Mouse (Mus musculus) adrenal gland, postnatal 0 days (tissue): ENCODE data around the gene Tmem208. TPM values are rescaled to one million over a fixed set of nuclear protein-coding genes. Genes with fewer than 3 reads are reported as not detected.

Source experiments
- microRNA-seq: library from miRNA; unstranded; fragments of <30 nt; microRNA quantifications from one replicate; pipeline ENCODE4, GENCODE M21; 2016; ENCODE audit warnings: borderline replicate concordance; ENCODE audit not compliant: insufficient number of aligned reads
- polyA plus RNA-seq: library from polyadenylated mRNA; unstranded; fragments of >200 nt; fragmentation: Nextera tagmentation; extraction: Ambion mirVana; gene quantifications from 2 replicates; pipeline ENCODE4 v1.2.1, GENCODE M21; 2015

The Tmem208 gene
- 154 and 181 TPM in 2 replicates for polyA plus RNA-seq

DNA sequence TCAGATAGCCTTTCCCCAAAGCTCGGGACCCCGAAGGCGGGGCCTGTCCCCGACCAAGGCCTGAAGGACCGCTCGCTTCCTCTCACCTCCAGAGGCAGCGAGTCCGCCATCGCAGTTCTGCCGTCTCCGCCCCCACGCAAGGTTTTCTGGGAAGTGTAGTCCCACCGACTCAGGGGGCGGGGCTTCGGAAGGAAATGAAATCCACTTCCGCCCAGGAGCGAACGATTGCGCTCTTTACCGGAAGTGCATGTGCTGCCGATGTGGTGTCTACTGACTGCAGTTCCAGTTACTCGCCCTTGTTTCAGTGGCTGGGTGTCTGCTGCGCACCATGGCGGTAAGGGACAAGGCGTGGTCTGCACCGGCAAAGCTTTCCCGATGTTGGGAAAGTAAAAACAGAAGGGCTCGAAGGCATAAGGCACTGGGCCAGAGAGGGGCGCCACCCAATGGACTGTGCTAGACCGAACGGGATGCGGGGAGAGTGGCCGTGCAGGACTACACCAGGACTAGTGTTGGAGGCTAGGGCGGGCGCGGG is at the start of gene Tmem208, which contains the start of gene Lrrc29:
Gene Tmem208, plus strand, starts transcription at position 214 of the 532 bp plus-strand sequence.
Gene Lrrc29, minus strand, starts transcription at position 138 of the 532 bp plus-strand sequence.

DNA sequence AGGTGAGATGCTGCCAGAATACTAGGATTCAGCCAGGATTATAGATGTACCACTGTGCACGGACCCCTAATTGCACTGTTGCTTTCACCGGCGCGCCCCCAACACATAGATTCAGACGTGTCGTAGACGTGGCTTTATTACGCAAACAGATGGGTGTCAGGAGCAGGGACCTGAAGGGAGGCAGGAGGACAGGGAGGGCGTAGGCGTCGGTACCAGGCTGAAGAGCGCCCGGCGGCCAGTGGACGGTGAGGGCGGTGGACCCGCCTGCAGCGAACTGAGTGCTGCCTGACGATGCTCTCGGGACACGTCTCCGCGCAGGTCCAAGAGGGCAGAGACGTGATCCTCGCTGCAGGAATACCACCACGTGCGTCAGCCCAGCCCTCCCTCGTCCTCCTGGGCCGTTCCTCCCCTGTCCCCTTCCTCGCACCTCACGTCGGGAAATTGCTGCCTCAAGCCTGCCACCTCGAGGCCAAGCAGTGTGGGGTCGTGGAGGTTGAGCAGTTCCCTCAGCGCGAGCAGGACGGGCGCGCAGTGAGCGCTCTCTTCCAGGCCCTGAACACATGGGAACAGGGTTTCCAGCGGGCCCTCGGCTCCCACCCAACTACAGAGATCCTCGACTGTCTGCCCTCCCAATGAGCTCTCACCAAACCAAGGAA is 36.2 kb upstream of the Tmem208 start, which contains the start of gene 4931428F04Rik:
Gene 4931428F04Rik, minus strand, starts transcription at position 60 of the 656 bp plus-strand sequence.

DNA sequence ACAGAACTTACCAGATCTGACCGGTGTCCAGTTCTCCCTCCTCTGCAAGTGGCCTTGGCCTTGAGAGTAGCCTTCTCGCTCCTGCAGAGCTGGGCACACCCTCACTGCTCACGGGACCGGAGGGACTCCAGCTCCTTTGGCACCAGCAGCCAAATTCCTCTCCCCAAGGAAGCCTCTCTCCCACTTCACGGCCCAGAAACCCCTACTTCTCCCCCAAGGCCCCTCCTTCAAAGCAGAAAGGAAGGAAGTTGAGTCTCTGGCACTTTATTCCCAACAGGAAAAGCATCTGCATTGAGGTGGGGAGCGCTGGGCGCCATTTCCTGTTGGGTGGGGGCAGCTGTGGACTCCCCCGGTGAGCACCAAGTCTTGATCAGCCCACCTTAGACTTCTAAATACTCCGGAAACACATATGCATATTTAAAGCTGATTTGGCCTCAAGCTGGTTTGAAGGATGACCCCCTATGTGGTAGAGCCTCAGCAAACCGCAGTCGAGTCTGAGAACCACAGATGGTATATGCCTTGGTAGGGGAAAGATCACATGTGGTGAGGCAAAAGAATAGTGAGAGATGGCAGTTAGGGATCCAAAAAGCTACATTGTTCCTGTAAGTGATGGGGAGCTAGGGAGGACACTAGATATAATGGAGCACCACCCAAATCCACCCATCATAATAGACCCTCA is 30.1 kb upstream of the Tmem208 start, which contains the start of gene Exoc3l:
Gene Exoc3l, minus strand, starts transcription at position 207 of the 679 bp plus-strand sequence.

DNA sequence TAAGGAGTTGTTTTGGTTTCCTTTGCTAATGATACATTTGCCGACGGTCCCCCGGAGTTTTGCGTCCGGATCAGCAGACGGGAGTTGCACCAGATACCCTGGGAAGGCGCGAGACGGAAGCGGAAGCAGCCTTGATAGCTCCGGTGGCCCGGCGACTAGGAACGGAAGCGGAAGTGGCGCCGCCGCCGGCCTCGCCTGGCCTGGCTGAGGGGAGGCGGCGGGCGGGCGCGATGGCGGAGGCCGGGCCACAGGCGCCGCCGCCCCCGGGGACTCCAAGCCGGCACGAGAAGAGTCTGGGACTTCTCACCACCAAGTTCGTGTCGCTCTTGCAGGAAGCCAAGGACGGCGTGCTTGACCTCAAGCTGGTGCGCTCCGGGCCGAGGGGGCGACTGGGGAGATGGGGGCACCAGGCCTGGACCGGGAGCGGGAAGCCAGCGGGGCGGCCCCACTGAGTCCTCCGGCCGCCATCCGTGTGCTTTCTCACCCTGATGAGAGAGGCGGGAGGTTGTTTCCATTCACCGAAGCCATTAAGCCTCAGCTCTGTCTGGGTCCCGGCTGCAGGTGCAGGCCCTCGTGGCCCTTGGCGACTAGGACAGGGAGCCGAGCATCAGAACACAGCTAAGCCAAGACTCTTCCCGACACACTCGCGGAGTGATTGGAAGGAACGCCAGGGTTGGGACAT is 28.5 kb upstream of the Tmem208 start, which contains the start of gene E2f4:
Gene E2f4, plus strand, starts transcription at position 153 of the 682 bp plus-strand sequence.

DNA sequence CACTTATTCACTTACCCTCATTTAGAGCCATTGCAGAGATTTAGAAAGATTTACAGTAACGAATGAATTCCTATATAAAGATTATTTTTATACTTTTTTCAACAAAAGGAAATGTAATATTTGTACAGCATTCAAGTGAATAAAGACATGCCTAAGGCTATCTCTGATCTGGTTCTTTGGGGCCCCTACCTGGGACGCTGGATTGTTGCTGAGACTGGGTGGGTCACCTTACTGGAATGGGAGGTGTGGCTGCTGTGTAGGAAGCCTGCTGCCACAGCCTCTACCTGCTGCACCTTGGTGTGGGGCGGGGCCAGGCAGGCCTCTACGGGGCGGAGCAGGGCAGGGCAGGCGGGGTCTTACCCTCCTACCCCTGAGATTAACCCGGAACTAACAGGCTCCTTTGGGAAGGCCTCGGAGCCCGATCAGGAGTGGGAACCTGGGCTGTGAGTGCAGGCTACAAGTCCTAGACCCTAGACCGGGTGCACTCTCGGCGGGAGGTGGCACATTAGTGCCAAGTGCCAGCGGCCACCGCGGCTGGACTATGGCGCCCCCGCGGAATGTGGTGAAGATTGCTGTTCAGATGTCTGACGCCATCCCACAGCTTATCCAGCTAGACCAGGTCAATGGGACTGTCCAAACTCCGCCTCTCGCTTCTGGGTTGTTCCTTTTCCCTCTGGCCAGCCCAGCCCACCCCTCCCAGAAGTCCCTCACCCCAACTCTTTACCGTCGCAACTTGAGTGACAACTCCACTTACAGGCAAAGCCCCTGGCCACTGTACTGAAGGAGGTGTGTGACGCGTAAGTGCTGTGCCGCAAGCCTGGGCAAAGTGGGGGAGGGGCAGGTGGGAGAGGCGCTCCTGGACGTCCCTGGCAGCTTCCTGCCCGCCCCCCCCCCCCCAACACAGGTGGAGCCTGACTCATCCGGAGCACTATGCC is 20.7 kb upstream of the Tmem208 start, which contains the start of gene Elmo3:
Gene Elmo3, plus strand, starts transcription at position 391 of the 935 bp plus-strand sequence.

DNA sequence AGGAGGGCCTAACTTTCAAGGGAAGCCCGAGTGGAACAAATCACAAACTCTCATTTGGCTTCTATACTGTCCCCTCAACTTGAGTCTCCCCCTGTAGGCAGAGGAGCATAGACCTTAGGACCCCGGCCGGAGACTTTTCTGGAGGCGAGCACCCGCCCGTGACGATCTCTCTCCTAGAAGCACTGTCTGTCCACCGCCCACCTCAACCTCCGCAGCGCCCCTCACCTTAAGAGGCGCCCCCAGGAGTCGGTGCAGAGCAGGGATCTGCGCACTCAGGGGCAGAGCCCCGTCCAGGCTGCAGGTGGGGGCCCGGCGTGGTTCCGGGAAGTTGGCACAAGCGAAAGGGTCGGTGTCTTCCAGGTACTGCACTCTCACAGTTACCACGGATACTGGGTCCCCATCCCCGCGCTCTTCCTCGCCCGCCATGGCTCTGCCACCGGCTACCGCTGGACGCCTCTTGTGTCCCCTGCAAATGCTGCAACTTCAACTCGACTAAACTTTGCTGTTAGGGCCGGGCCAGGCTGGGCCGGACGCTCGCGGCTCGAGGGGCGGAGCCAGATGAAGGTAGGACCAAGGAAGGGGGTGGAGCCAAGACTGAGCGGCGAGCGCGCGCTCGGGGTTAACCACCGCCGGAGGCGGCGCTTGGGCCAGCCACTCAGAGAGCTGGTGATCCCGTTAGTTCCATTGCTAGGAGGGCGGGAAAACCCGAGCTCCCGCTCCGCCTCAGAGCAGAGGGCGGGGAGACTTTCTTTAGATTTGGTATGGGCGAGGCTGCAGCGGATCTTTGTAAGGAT is 21.5 kb downstream of the Tmem208 start, which contains the start of gene Fhod1:
Gene Fhod1, minus strand, starts transcription at position 526 of the 794 bp plus-strand sequence.

DNA sequence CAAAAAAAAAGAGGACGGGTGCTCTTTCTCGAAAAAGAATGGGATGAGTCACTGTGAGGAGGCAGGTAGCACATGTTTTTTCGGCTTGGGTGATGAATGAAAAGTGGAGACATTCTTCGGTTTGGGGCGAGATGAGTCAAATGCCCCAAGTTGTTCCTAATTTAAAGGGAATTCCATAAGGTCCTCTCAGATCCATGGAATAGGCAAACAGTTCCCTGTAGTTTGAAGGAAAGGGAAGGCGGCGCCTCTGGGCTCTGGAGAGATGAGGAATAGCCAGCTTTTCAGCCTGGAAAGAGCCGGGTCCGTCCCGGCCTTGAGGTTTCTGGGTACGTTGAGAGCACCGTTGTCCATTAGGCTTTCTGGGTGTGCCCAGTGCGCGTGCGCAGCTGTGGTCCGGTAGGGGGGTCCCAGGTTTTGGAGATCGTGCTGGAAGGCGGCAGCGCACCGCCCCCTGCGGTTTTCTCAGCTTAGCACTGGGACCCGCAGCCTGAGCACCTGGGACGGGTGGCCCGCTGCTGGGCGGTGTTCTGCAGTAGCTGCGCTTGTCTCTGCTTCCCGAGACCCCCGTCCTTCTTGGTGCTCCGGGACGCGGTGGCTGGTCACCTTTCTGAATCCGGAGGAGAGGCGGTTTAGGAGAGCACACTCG is 22.4 kb downstream of the Tmem208 start, which contains the start of gene Slc9a5:
Gene Slc9a5, plus strand, starts transcription at position 394 of the 646 bp plus-strand sequence.

DNA sequence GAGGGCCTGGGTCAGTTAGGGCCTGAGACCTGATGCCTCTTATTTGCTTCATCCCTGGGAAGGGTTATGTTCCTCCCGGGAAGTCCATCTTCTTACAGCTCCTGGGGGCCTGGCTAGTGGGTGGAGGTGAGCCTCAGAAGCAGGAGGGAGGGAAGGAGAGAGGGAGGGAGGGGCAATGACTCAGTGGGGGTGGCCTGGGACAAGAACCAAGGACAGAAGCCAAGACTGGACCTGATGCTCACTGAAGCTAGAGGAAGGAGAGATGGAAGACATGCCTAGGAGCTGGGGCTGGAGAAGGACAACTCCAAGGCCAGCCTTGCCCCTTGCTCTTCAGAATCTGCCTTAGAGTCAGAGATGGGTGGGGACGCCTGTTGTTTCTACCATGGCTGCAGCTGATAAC is 46.9 kb downstream of the Tmem208 start, which contains the start of gene Plekhg4:
Gene Plekhg4, plus strand, starts transcription at position 243 of the 400 bp plus-strand sequence.

Small RNA genes lying within 50 kb of the gene (microRNA-seq; reads per million reads assigned to microRNA genes)
- gene Gm27320: not detected
- 268 reads per million, percentile 57 among the genes with 10 or more reads in this experiment for gene Mir328

Other genes with a start within 250 kb of the Tmem208 start
- not detected in 2 replicates for gene Ces3b, start 242.6 kb upstream of the Tmem208 start, polyA plus RNA-seq
- gene Ces4a, start 194.6 kb upstream of the Tmem208 start, polyA plus RNA-seq: not detected in 2 replicates
- 46.7 and 52.1 TPM in 2 replicates for gene Cbfb, start 155.7 kb upstream of the Tmem208 start, polyA plus RNA-seq
- gene D230025D16Rik, start 101.2 kb upstream of the Tmem208 start, polyA plus RNA-seq: 15.0 and 24.6 TPM in 2 replicates
- 18.4 and 28.4 TPM in 2 replicates for gene B3gnt9, start 71.2 kb upstream of the Tmem208 start, polyA plus RNA-seq
- 26.7 and 34.2 TPM in 2 replicates for gene Tradd, start 61.7 kb upstream of the Tmem208 start, polyA plus RNA-seq
- 1.5 and 2.9 TPM in 2 replicates for gene Fbxl8, start 61.7 kb upstream of the Tmem208 start, polyA plus RNA-seq
- gene Hsf4, start 56.6 kb upstream of the Tmem208 start, polyA plus RNA-seq: 0.16 and 0.23 TPM in 2 replicates
- 1.3 and 3.5 TPM in 2 replicates for gene Nol3, start 50.2 kb upstream of the Tmem208 start, polyA plus RNA-seq
- 4.5 and 7.9 TPM in 2 replicates for gene 4931428F04Rik, start 36.5 kb upstream of the Tmem208 start, polyA plus RNA-seq
- gene Exoc3l, start 30.3 kb upstream of the Tmem208 start, polyA plus RNA-seq: 6.5 and 16.8 TPM in 2 replicates
- 37.7 and 47.4 TPM in 2 replicates for gene E2f4, start 28.7 kb upstream of the Tmem208 start, polyA plus RNA-seq
- 4.0 and 8.4 TPM in 2 replicates for gene Elmo3, start 20.8 kb upstream of the Tmem208 start, polyA plus RNA-seq
- gene Lrrc29, start 76 bp upstream of the Tmem208 start, polyA plus RNA-seq: 5.5 and 9.6 TPM in 2 replicates
- 1.1 and 1.2 TPM in 2 replicates for gene Fhod1, start 21.6 kb downstream of the Tmem208 start, polyA plus RNA-seq
- gene Slc9a5, start 22.5 kb downstream of the Tmem208 start, polyA plus RNA-seq: 0.87 and 0.96 TPM in 2 replicates
- 0.07 and 0.09 TPM in 2 replicates for gene Plekhg4, start 46.9 kb downstream of the Tmem208 start, polyA plus RNA-seq
- gene Kctd19, start 87.1 kb downstream of the Tmem208 start, polyA plus RNA-seq: 0.09 and 0.12 TPM in 2 replicates
- gene Lrrc36, start 87.2 kb downstream of the Tmem208 start, polyA plus RNA-seq: 1.5 and 2.0 TPM in 2 replicates
- 223 and 469 TPM in 2 replicates for gene Tppp3, start 145.2 kb downstream of the Tmem208 start, polyA plus RNA-seq
- 23.7 and 25.9 TPM in 2 replicates for gene Zdhhc1, start 170.5 kb downstream of the Tmem208 start, polyA plus RNA-seq
- gene Hsd11b2, start 192.4 kb downstream of the Tmem208 start, polyA plus RNA-seq: 2.4 and 3.1 TPM in 2 replicates
- gene Atp6v0d1, start 239.7 kb downstream of the Tmem208 start, polyA plus RNA-seq: 91.9 and 92.7 TPM in 2 replicates